Mouse (Mus musculus) cerebellum, adult 9-10 months (tissue): ENCODE results near the gene Stkld1.

Experiments used
- DNase-seq: peaks from one replicate; pipeline ENCODE4 v3.0.0; 2022

Gene Stkld1

DNA sequence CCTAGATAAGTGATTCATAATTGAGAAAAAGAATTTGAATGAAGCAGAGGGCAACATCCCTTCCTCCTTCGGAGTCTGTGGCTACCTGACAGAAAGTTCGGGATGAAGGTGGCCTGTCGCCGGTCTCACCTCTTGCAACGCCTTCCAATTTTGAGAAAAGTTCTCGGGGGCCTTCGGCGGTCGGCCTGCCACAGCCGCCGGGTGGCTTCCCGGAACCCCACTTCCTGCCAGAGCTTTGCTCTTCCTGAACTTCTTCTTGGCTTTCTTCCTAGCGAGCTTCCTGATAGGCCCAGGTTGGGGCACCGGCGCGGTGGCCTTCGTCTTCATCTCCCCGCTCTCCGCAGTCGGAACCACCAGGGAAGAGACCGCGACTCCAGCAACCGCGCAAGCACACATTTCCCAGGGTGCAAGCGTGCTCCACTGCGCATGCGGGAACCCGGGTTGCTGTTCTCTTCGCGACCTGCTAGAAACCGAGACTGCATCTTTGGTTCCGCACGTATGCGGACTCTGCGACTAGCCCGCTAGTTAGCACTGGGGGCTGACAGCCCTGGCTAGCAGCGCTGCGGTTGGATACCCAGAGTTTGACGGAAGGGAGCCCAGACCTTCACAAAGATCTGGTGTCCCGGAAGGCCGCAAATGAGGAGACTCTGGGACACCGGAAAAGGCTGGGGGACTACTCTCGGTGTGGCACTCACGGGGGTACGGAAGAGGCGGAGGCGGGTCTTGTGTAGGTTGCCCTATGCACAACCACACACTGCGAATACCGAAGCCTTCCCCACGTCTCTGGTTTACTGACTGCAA is 30.3 kb downstream of the Stkld1 start, which contains the start of gene Rexo4:
Gene Rexo4, minus strand, starts transcription at position 464 of the 801 bp plus-strand sequence.
- peak; percentile 95 for DNase-seq

DNA sequence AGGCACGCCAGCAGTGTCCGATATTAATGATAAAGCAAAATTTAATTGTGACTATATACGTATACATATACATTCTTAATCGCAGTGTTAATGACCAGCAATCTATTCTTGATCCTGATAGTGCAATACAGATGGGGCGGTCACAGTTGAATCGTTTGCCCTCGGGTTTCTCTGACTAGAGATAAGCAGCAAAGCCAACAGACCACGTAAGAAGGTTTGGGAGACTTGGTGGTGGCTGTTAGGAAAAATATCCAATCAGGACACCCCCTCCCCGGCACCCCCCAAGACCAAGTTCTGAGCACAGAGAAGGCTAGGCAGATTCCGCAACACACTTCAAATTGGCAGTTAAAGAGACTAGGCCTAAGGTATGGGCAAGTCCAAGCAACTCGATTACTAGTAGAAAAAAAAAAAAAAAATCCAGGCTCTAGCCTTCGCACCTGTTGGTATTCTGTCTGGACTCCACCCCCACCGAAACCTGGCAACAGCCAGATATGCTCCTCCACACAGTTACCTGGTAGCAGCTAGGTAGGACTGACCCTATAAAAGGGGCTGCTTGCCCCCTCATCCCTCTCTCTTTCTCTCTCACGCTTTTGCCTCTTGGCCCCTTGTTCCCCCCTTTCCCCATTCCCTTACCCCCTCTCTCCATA is 31.0 kb downstream of the Stkld1 start:
- no peak for DNase-seq

DNA sequence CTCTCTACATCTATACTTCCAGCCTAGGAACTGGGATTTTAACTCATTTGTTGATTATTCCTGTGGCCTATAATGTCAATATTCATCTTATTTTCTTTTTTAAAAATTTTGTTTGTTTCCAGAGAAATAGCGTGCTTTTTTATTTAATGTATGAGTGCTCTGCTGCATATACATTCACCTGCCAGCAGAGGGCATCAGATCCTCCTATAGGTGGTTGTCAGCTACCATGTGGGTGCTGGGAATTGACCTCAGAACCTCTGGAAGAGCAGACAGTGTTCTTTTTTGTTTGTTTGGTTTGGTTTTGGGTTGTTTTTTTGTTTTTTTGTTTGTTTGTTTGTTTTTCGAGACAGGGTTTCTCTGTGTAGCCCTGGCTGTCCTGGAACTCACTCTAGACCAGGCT is 33.4 kb downstream of the Stkld1 start:
- DNase-seq = no peak

DNA sequence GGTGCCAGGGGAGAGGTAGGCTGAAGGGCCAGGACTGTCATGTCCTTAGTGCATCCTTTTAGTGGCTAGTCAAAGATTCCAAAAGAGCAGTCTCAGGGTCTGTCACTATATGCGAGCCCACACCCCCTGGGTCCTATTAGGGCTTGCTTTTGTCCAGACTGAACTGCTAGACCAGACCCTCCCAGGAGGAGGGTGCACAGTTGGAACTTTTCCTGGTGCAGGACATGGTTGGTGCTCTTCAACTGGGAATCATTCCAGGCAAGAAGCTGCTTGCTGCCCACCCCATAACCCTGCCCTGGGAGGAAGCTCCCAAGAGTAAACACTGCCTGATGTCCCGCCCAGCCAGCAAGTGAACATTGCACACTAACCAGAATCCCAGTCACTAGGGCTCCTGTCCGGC is 39.3 kb downstream of the Stkld1 start, which contains the start of gene Adamts13:
Gene Adamts13, plus strand, starts transcription at position 301 of the 400 bp plus-strand sequence.
- no peak for DNase-seq

DNA sequence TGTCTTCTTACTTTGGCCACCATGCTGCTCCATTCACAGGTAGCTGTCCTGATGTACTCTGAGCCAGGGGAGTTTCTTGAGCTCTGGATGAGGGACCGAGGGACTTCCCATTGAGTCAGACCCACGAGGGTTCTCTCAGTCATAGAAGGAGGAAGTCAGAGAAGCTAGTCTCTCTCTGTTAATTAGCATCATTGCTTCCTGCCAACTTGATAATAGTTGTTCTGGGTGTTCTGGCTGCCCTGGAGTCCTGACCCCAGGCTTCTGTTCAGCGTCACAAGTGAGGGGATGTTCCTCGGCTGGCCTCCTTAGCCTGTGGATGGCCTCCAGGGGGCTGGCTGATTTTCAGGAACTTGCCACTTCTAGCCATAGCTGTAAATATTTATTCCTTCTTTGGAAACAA is 40.1 kb downstream of the Stkld1 start:
- DNase-seq = no peak

DNA sequence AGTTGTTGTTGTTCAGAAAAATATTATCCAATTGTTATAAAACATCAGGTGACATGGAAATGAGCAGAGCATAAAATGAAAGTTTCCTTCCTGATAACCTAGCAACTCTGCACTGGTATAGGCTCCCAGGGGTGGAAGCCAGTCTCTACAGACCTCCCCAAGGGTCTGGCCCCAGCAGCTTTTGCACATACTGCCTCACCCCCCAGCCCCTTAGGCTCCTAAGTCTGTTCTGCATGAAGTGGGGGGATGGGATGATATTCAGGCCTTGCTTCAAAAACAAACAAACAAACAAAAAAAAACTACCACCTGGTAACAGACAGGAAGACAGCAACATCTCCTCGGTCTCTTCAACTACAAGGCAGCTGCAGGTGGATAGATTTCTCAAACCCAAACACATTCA is 46.5 kb downstream of the Stkld1 start:
- DNase-seq = no peak

DNA sequence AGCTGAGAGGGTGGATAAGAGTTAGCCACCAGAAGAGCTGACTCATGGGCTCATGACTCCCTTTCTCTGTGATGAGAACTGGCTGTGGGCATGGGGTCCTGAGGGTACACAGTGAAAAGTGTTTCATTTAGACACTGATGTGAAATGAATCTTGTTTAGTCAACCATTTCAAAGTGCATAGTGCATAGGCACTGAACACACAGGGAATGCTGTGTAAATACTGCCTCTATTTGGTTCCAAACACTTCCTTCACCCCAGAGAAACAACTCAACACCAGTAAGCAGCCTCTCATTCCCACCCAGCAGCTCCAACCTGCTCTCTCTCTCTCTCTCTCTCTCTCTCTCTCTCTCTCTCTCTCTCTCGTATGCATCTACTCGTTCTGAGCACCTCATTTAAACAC is 50.3 kb downstream of the Stkld1 start:
- DNase-seq = no peak

DNA sequence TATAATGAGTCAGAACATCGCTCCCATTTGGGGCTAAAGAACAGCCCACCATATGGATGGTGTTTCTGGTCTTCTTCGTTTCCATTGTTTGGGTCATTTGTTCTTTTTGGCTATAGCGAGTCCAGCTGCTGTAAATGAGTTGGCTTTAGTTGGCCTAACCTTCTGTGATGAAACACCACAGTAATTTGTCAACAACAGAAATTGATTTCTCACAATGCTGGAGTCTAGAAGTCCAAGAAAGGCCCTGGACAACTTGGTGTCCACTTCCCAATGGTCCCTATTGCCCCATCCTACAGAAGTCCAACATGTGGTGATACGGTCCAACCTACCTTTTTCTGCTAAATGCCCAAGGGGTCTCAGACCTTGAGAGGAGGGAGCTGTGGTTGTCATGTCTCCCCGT is 50.8 kb downstream of the Stkld1 start:
- DNase-seq = no peak

DNA sequence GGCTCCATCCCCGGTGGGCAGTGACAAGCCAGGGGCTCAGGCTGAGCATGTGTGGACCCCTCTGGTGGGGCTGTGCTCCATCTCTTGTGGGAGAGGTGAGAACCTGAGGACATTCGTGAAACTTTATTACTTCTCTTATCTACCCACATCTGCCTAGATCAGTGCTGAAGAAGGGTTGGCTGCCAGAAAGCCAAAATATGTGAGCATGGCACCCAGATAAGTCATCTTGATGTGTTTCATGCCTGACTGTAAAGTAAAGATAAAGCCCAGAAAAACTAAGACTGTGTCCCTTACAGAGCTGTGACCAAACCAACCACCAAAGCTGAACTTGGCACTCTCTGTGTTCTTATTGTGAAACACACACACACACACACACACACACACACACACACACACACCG is 60.1 kb downstream of the Stkld1 start:
- DNase-seq = no peak

DNA sequence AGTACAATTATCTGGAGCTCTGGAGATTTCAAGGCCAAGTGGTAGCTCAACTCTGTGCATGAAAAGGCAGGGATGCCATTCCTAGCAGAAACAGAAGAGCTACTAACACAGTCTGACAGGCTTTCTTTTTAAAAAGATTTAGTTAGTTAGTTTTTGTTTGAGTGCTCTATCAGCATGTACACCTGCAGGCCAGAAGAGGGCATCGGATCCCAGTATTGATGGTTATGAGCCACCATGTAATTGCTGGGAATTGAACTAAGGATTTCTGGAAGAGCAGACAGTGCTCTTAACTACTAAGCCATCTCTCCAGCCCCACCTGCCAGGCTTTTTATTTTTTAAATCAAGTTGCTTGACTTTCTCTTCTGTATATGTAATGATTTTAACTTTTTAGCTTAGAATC is 63.7 kb downstream of the Stkld1 start:
- DNase-seq = no peak

DNA sequence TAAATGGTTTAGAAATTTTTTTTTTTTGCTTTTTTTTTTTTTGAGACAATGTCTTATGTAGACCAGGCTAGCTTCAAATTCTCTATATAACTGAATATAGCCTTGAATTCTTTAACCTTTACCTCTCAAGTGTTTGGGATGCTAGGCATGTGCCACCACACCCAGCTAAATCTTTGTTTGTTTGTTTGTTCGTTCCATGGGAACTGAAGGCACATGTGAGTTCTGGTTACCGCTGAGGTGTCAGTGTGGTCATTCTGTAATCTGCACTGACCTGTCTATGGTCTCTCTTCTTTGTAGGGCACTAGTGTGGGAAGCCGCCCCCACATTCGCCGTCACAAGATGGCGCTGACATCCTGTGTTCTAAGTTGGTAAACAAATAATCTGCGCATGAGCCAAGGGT is 64.1 kb downstream of the Stkld1 start:
- DNase-seq = no peak
